Mouse (Mus musculus): ENCODE measurements around the gene Rsph10b. TPM values are rescaled to one million over a fixed set of nuclear protein-coding genes. Genes with fewer than 3 reads are reported as not detected.
A peak's percentile ranks its signal among the peaks of the same experiment; 100 is the strongest.

The Rsph10b gene
- polyA plus RNA-seq, 1 experiment, result 15.2 TPM

- Histone ChIP-seq H3K27ac (ENCODE audit: insufficient read depth, low read length) (no peak overlapping the region), H3K4me1 (ENCODE audit: control insufficient read depth, insufficient read depth, low read length) (no peaks in the 10 kb centered on the region), H3K4me3 (ENCODE audit: insufficient read depth, low read length) (no peak overlapping the region)
- no peak for TF ChIP-seq POLR2A (IDR thresholded peaks at IDR 0.05; ENCODE audit: extremely low read depth, insufficient read depth, low read length)
These were observed 579 bp downstream of the Rsph10b start for GRCm38 (mm10) chr5:143933414-143933813.

- Histone ChIP-seq H3K27ac (ENCODE audit: insufficient read depth, low read length) (no peak overlapping the region), H3K4me1 (ENCODE audit: control insufficient read depth, insufficient read depth, low read length) (no peaks in the 10 kb centered on the region), H3K4me3 (ENCODE audit: insufficient read depth, low read length) (no peak overlapping the region)
- TF ChIP-seq CTCF (IDR thresholded peaks at IDR 0.05; ENCODE audit: extremely low read depth, insufficient read depth, low read length), result no peak
- no peak for TF ChIP-seq POLR2A (IDR thresholded peaks at IDR 0.05; ENCODE audit: extremely low read depth, insufficient read depth, low read length)
These were observed 1.0 kb downstream of the Rsph10b start for GRCm38 (mm10) chr5:143933875-143934274.

- TF ChIP-seq CTCF (IDR thresholded peaks at IDR 0.05; ENCODE audit: extremely low read depth, insufficient read depth, low read length) (no peak), POLR2A (IDR thresholded peaks at IDR 0.05; ENCODE audit: extremely low read depth, insufficient read depth, low read length) (no peak)
- Histone ChIP-seq H3K27ac (ENCODE audit: insufficient read depth, low read length) (no peak overlapping the region), H3K4me1 (ENCODE audit: control insufficient read depth, insufficient read depth, low read length) (no peaks in the 10 kb centered on the region; the same call in 1 of the 2 replicates), H3K4me3 (ENCODE audit: insufficient read depth, low read length) (no peak overlapping the region)
These were observed 3.3 kb downstream of the Rsph10b start for GRCm38 (mm10) chr5:143936156-143936555.

- TF ChIP-seq POLR2A (IDR thresholded peaks at IDR 0.05; ENCODE audit: extremely low read depth, insufficient read depth, low read length) (no peak), CTCF (IDR thresholded peaks at IDR 0.05; ENCODE audit: extremely low read depth, insufficient read depth, low read length) (no peak)
- Histone ChIP-seq H3K4me1 (ENCODE audit: control insufficient read depth, insufficient read depth, low read length) (peaks cover 3% of the 10 kb centered on the region; the same call in 1 of the 2 replicates), H3K27ac (ENCODE audit: insufficient read depth, low read length) (peak overlapping the region; percentile 15; the same call in 1 of the 2 replicates), H3K4me3 (ENCODE audit: insufficient read depth, low read length) (no peak overlapping the region)
These were observed 8.8 kb downstream of the Rsph10b start for GRCm38 (mm10) chr5:143941588-143941987.

GRCm38 (mm10) chr5:143943231-143944125 is 10.6 kb downstream of the Rsph10b start:
- no peak overlapping the region for H3K4me3 ChIP-seq (ENCODE audit: insufficient read depth, low read length)
- TF ChIP-seq POLR2A (IDR thresholded peaks at IDR 0.05; ENCODE audit: extremely low read depth, insufficient read depth, low read length), result no peak
- no peak for TF ChIP-seq CTCF (IDR thresholded peaks at IDR 0.05; ENCODE audit: extremely low read depth, insufficient read depth, low read length)
- H3K27ac ChIP-seq (ENCODE audit: insufficient read depth, low read length), result peak overlapping the region; percentile 49; the same call in 1 of the 2 replicates
- peaks cover 3% of the 10 kb centered on the region; the same call in 1 of the 2 replicates for H3K4me1 ChIP-seq (ENCODE audit: control insufficient read depth, insufficient read depth, low read length)

- no peak for TF ChIP-seq POLR2A (IDR thresholded peaks at IDR 0.05; ENCODE audit: extremely low read depth, insufficient read depth, low read length)
- no peak for TF ChIP-seq CTCF (IDR thresholded peaks at IDR 0.05; ENCODE audit: extremely low read depth, insufficient read depth, low read length)
- no peak overlapping the region for H3K27ac ChIP-seq (ENCODE audit: insufficient read depth, low read length)
- H3K4me1 ChIP-seq (ENCODE audit: control insufficient read depth, insufficient read depth, low read length), result 0 out of 2 replicates have a peak, but pooled peaks cover 1% of the 10 kb centered on the region
- no peak overlapping the region for H3K4me3 ChIP-seq (ENCODE audit: insufficient read depth, low read length)
These were observed 15.5 kb downstream of the Rsph10b start for GRCm38 (mm10) chr5:143948361-143948760.

- Histone ChIP-seq H3K27ac (ENCODE audit: insufficient read depth, low read length) (no peak overlapping the region), H3K4me1 (ENCODE audit: control insufficient read depth, insufficient read depth, low read length) (no peaks in the 10 kb centered on the region), H3K4me3 (ENCODE audit: insufficient read depth, low read length) (no peak overlapping the region)
- TF ChIP-seq POLR2A (IDR thresholded peaks at IDR 0.05; ENCODE audit: extremely low read depth, insufficient read depth, low read length) (no peak), CTCF (IDR thresholded peaks at IDR 0.05; ENCODE audit: extremely low read depth, insufficient read depth, low read length) (no peak)
These were observed 17.2 kb downstream of the Rsph10b start for GRCm38 (mm10) chr5:143950016-143950415.

GRCm38 (mm10) chr5:143957101-143957500 is 24.3 kb downstream of the Rsph10b start:
- Histone ChIP-seq H3K4me3 (ENCODE audit: insufficient read depth, low read length) (no peak overlapping the region), H3K27ac (ENCODE audit: insufficient read depth, low read length) (no peak overlapping the region), H3K4me1 (ENCODE audit: control insufficient read depth, insufficient read depth, low read length) (no peaks in the 10 kb centered on the region)
- TF ChIP-seq CTCF (IDR thresholded peaks at IDR 0.05; ENCODE audit: extremely low read depth, insufficient read depth, low read length), result no peak
- no peak for TF ChIP-seq POLR2A (IDR thresholded peaks at IDR 0.05; ENCODE audit: extremely low read depth, insufficient read depth, low read length)

- TF ChIP-seq CTCF (IDR thresholded peaks at IDR 0.05; ENCODE audit: extremely low read depth, insufficient read depth, low read length) (no peak), POLR2A (IDR thresholded peaks at IDR 0.05; ENCODE audit: extremely low read depth, insufficient read depth, low read length) (no peak)
- H3K4me3 ChIP-seq (ENCODE audit: insufficient read depth, low read length), result no peak overlapping the region
- no peak overlapping the region for H3K27ac ChIP-seq (ENCODE audit: insufficient read depth, low read length)
- H3K4me1 ChIP-seq (ENCODE audit: control insufficient read depth, insufficient read depth, low read length), result no peaks in the 10 kb centered on the region
These were observed 26.7 kb downstream of the Rsph10b start for GRCm38 (mm10) chr5:143959551-143959950.

GRCm38 (mm10) chr5:143961176-143961575 is 28.3 kb downstream of the Rsph10b start:
- no peaks in the 10 kb centered on the region for H3K4me1 ChIP-seq (ENCODE audit: control insufficient read depth, insufficient read depth, low read length)
- no peak overlapping the region for H3K4me3 ChIP-seq (ENCODE audit: insufficient read depth, low read length)
- TF ChIP-seq POLR2A (IDR thresholded peaks at IDR 0.05; ENCODE audit: extremely low read depth, insufficient read depth, low read length) (no peak), CTCF (IDR thresholded peaks at IDR 0.05; ENCODE audit: extremely low read depth, insufficient read depth, low read length) (no peak)
- no peak overlapping the region for H3K27ac ChIP-seq (ENCODE audit: insufficient read depth, low read length)
